Comparison of ENCODE assay signal across 19 mouse cellular contexts in the genomic region with DNA sequence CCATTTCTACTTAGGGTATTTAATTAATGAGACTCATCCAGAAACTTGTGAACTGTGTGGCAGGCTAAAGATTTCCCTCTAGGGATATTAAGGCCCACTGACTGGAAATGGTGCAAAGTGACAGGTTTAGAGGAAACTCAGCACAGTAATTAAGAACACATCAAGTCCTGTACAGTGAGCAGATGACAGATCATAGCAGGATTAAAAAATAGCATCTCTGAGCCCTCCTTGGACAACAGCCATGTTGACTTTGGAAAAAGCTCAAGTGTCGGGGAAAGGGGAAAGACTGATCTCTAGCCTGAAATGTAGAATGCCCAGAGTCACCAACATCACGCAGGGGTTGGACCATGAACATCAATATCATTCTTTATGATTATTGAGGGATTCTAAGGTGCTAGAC. TPM values are rescaled to one million over a fixed set of nuclear protein-coding genes. Genes with fewer than 3 reads are reported as not detected.
DNase-seq lines count a peak whose midpoint lies in the region.
"Had no signal": no experiment of that assay in that cellular context is flagged by ENCODE, and none has a peak within 500 bp of the region (broad histone marks: within the 10 kb centered on the region; RNA-seq: fewer than 3 reads in every experiment).

No protein-coding gene starts in this region.

- DNase-seq in cerebellum, postnatal 14 days: peak; percentile 78 to 81
- DNase-seq in cerebellum, adult 8-10 months: no peak
- DNase-seq in left cerebral cortex, postnatal 4 days: peak; percentile 81
- no peak for DNase-seq in left cerebral cortex, postnatal 36 days (ENCODE audit: low spot score in 2 of 2)
- DNase-seq in 3T3-L1 (ENCODE audit: low read depth, low spot score) (peak; percentile 7), MN1 (ENCODE audit: low spot score) (peak; percentile 9)
- no peak for DNase-seq in gastrocnemius, postnatal 14 days
- DNase-seq: cerebellum, adult 11-12 months; cerebellum, postnatal 36 days; embryo, embryonic 11 days; gastrocnemius, postnatal 36 days; heart, adult 2 months; heart, postnatal 36 days; kidney, adult 9 months; layer of hippocampus, adult 9-11 months; midbrain, embryonic 14.5 days; right cerebral cortex, adult 18-20 months; right cerebral cortex, postnatal 4 days; thymus, postnatal 25 days had no signal

- intact Hi-C loops in left cerebral cortex, postnatal 4 days (cut with DNase I): no loop called here
- intact Hi-C loops in left cerebral cortex, postnatal 36 days (cut with DNase I): no loop called here
- intact Hi-C loops in gastrocnemius, postnatal 14 days (cut with DNase I; ENCODE audit: low total_unique reads): no loop called here

RNA-seq across cellular contexts. Expression of a gene that starts 23.8 kb away (rescaled TPM):
- 1 to 10 TPM; 1.5 to 2.0 TPM for total RNA-seq in left cerebral cortex, postnatal 4 days (2021)
- 1 to 10 TPM; 7.5 to 8.2 TPM for total RNA-seq in left cerebral cortex, postnatal 36 days (2021)
- 1 to 10 TPM in 1 of 2 experiments, under 1 TPM in 1; 0.95 to 1.1 TPM for total RNA-seq in gastrocnemius, postnatal 14 days (2021)

Comparison
In these comparisons a context has a peak if more than half of its experiments do, and no peak if none do; other contexts are left out.
1. DNase-seq: peak in cerebellum, postnatal 14 days (2 of 2), left cerebral cortex, postnatal 4 days (single experiment), 3T3-L1 (single experiment) and MN1 (single experiment); none in cerebellum, adult 8-10 months (single experiment), left cerebral cortex, postnatal 36 days (0 of 2) and gastrocnemius, postnatal 14 days (single experiment).